Mouse (Mus musculus): ENCODE measurements around the gene Acadl.

GRCm38 (mm10) chr1:66804710-66805109 is 58.4 kb downstream of the Acadl start:
- TF ChIP-seq CTCF (IDR thresholded peaks at IDR 0.05; ENCODE audit: control insufficient read depth, insufficient read depth, insufficient replicate concordance, low read depth, low read length), result no peak
- TF ChIP-seq POLR2A (IDR thresholded peaks at IDR 0.05; ENCODE audit: control insufficient read depth, low read depth, low read length), result no peak

Data from testis, adult 2 months (tissue).